Mouse (Mus musculus): ENCODE results near the gene Myh7b.

The Myh7b gene

DNA sequence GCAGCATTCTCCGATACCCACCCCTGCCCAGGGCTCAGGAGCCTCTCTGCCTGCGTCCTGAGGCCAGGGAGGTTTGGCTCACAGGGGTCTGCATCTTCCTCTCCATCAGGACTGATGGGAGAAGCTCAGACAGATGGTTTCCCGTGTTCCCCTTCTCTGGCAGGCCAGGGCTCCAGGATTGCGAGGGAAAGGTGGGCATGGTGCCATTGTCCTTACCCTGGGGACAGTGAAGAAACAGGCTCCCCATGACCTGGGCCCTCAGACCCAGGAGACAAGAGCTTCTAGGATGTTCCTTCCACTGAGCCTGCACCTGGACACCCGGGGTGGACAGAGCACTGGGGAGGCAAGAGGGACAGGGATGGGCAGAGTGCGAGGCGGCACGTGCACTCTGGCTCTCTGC, 23.6 kb downstream of the Myh7b start:
- no peak for DNase-seq (ENCODE audit: low read depth, low spot score)

DNA sequence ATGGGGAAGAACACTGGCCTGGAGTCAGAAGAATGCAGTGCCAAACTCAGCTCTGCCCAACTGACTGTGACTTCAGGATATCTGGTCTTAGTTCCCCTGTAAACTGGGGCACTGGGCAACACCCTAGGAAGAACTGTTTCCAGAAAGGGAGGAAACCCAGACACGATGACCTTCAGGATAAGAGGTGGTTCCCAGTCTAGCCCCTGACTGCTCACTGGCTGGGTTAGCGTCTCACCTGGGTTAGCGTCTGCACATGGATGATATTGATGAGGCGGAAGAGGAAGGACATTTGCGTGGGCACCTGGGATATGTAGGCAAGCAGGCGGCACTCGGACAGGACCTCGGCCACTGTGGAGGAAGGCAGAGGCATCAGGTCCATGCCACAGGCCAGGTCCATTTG, 24.9 kb downstream of the Myh7b start:
- DNase-seq (ENCODE audit: low read depth, low spot score), result no peak

DNA sequence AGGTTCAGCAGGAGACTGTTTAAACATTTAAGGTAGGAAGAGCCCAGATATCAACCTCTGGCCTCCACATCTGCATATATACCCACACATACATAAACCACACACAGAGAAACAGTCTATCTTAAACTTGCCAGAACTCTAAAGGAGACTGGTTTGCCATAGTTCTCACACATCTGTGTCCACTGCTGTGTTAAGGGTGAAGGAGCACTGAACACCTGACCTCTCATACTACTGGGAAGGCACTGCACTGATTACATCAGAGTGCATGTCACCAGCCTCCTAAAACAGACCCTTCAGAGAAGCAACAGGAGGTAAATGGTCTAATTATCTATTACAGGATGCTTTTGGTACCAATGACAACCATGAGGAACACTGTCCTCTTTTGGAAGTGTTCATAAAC, 25.9 kb downstream of the Myh7b start:
- no peak for DNase-seq (ENCODE audit: low read depth, low spot score)

DNA sequence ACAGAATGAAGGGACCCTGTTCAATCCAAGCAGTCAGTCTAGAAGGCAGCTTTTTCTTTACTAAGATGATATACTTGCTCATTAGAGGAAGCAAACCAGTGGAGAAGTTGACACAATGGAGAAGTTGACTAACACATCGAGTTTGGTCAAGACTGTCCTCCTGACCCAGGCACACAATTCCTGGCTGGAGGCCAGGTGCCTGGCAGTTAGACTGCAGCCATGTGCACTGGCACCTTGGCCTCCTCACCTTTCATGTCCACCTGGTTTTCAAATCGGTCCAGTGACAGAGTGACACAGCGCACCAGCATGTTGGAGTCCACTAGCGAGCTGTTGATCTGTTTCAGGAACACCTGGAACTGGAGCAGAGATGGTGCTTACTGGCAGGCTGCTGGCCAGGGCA, 26.4 kb downstream of the Myh7b start:
- DNase-seq (ENCODE audit: low read depth, low spot score), result no peak

DNA sequence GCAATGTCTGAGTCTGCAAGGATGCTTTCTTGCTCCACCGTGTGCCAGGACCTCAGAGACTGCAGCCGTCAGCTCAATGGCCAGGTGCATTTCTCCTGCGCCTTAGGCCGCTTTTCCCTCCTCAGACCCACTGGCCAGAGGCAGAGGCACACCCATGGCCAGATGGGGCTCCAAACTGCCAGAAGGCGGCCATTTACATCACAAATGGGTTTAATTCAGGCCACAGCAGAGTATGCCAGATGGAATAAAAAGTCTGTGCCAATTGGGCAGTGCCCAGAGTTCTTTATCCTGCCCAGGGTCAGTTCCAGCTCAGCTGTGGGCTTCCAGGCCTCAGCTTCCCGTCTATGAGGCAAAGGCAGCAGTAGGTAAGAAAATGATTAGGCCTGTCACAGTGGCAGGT, 29.6 kb downstream of the Myh7b start:
- no peak for DNase-seq (ENCODE audit: low read depth, low spot score)

DNA sequence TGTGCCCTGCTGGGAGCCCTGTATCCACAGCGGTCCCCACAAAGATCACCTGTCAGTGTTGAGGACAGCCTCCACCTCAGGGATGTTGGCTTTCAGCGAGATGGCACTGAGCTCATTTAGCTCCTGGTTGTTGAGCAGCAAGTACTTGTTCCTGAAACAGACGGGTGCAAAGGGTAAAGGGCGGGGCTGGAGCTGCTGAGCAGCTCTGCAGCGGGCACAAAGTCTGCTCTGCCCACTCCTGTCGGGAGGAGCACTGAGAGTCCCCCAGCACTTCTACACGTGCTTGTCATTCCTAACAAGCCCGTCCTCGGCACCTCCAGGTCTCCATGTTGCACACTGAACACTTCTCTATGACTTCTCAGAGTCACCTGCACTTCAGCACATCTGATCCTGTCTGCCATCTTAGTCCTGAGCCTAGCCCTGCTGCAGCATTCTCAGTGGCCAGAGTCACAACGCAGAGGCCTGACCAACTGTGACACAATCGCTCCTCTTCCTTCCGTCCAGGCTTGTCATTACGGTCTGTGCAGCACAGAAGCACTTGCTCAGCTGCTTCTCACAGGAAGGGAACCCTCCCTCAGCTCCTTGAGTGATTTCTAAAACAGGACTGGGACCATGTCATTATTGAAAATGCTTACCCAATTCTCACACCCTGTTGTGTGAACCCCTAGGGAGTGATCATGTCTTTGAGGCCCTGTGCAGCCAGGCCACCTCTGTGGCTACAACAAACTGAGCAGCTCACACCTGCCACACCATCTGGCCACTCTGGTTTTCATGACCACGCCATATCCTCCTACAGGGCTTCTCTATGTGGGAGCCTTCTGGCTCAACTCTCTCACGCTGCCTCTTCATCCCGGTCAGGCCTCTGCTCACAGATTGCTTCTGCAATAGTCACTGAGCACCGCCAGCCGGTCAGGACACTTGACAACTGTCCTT, 30.8 kb downstream of the Myh7b start:
- DNase-seq (ENCODE audit: low read depth, low spot score), result no peak

DNA sequence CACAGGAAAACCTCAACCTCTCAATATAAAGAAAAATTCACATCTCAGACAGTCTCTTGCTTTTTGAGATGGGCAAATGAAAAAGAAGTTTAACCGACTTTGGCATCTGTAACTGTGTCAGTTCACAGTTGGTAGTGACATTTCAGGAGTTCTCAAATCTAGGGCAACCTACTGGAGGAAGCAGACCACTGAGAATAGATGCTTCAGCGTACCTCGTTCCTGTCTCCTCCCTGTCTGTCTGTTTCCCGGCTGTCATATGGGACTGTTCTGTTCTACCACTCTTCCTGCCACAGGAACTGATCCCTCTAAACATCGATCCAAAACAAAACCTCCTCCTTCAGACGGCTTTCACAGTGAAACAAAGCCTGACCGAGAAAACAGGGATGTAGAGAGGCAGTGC, 34.7 kb downstream of the Myh7b start:
- no peak for DNase-seq (ENCODE audit: low read depth, low spot score)

DNA sequence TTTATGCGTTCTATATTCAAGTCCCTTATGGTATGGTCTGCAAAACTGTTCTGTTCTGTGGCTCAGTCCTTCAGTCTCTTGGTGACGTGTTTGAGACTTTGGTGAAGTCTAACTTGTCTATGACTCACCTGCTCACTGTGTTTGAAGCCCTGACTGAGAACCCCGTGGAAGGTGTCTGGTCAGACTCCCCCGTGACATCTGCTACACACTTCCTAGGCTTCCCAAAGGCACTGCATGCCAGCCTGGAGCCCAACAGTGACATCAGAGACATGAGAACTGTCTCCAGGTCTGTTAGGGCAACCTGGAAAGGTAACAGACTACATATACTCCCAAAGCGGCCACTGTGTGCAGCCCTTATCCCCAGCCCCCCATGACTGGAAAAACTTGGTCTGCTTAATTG, 41.6 kb downstream of the Myh7b start:
- no peak for DNase-seq (ENCODE audit: low read depth, low spot score)

DNA sequence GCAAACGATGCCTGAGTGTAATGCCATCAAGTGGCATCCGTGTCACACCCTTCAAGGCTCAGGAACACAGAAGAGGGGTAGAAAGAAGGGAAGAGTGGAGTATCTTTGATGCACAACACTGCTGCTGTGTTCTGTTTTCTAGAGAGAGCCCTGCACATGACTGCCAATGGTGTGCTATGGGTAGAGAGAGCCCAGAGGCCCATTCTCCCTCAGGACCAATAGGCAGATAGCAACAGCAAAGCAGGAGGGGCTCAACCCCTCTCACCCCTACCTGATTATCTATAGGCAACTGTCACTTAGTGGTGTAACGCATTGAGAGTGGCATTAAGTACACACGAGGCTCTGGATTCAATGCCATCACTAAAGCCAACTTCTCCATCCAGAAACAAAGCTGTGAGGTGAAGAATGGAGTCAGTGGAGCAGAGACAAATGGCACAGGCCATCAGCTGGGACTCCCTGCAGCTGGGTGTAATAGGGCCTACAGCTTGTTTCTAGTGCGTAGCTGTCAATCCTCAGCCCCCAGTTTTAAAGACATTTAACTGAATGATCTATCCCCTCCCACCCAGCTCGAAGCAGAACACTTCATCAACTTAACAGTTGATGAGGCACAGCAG, 44.9 kb downstream of the Myh7b start:
- DNase-seq (ENCODE audit: low read depth, low spot score), result no peak

DNA sequence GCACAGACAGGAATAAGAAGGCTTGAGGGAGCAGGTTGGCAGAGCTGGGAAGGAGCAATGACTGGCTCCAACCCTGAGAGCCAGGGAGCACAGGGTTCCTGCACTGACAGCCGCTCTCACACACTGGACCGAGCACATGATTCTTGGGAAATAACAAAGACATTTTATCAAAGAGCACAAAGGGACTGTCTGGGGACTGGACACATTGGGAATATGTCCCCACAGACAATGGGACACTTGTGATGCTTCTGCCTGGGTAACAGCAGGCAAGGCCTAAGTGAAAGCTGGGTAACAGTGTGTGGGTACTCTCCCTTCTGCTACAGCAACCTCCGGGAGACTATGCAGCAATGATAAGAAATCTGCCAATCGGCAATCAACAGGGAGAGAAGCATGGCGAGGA, 51.4 kb downstream of the Myh7b start:
- no peak for DNase-seq (ENCODE audit: low read depth, low spot score)

DNA sequence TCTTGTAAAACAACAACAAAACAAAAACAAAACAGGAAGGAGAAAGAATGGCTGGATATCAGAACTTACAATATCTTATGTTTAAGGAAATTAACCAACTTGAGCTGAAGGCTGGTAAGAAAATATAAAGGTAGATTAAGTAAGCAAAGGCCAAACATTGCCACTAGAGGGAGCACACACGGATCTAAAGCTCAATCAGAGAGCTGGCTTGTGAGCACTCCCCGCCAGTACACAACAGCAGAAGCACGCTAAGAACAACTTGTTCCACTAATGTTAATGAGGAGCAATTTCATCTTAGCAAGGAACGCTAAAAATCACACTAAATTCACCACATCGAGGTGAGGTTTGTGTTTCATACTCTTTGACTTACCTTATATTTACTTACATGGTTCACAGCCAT, 52.1 kb downstream of the Myh7b start:
- DNase-seq (ENCODE audit: low read depth, low spot score), result peak; percentile 67

DNA sequence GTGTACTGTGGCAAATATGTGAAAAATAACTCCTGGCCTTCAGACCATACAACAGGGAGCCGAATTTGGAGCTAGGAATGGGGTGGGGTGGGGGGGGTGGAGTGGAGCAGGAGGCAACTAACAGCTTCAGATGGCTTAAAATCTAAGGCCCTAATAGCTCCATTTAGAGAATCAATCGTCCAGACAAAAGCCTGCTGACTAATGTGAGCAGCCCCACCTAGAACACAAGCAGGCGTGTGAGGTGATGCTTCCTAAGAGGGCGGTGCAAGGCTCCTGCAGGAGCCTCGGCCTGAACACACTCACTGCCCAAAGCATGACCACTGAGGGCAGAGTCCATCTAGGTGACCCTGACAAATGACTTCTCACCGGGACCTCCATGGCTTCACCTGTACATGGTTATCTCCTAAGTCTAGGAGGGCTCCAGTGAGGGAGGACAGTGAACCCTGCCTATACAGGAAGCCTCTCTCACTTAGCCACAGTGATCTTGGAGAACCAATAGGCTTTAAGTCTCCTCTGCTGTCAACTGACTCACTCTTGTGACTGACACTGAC, 53.0 kb downstream of the Myh7b start:
- no peak for DNase-seq (ENCODE audit: low read depth, low spot score)

DNA sequence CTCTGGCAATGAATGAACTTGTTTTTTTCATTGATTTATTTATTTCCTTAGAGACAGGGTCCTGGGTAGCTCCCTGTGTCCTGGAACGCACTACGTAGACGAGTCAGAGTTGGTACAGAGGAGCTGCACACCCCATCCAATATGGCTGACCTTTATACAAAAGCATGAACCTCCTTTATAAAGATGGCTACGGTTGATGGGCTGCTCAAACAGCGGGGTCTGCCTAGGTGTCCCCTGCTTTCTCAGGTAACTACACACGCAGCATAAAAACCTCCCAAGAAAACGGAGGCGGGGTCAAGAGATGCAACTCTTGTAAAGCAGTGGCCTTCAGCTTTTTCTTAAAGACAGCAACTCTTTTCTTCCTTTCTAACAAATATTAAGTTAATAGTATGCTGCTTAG, 56.9 kb downstream of the Myh7b start:
- no peak for DNase-seq (ENCODE audit: low read depth, low spot score)

DNA sequence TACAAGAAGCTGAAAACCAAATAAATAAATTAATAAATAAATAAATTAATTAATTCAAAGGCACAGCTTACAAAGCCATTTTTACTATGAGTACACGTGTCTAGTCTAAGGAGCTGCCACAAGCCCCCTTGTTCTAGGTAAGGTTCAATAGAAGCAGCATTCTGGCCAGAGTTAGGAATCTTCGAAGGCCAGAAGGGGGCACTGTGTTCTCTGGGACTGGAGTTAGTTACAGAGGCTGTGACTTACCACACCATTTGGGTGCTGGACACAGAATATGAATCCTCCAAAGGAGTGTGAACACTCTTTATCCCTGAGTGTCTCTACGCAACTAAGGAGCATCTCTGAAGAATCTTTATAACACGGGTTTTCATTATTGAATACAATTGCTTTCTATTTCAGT, 57.4 kb downstream of the Myh7b start:
- DNase-seq (ENCODE audit: low read depth, low spot score), result peak; percentile 73

DNA sequence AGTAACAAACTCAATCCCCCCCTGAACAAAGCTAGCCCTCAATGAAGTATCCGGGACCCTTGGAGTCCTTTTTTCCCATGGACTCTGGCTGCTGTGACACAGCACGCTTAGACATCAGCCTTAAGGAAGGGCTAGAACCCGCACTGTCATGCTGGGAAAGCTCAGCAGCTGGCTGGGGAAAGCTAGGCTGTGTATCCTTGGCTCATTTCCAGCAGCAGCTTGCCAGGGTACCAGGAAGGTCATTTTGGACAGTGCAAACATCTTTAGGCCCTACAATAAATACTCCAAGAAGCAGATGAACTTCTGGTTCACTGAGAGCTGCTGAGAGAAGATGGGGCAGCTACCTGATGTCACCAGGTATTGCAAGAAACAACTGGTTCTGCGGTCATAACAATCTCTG, 60.2 kb downstream of the Myh7b start:
- no peak for DNase-seq (ENCODE audit: low read depth, low spot score)

DNA sequence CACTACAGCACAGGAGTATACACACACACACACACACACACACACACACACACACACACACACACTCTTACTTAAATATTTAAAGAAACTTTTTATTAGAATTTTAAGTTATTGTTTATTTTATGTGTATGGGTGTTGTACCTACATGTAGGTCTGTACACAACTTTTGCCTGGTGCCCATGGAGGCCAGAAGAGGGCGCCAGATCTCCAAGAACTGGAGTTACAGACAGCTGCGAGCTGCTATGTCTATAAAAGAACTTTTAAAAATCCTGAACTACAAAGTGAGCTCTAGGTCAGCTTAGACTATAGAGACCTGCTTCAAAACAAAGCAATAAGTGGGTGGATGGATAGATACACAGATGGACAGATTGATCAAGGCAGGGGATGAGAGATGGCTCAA, 62.5 kb downstream of the Myh7b start:
- DNase-seq (ENCODE audit: low read depth, low spot score), result peak; percentile 86

DNA sequence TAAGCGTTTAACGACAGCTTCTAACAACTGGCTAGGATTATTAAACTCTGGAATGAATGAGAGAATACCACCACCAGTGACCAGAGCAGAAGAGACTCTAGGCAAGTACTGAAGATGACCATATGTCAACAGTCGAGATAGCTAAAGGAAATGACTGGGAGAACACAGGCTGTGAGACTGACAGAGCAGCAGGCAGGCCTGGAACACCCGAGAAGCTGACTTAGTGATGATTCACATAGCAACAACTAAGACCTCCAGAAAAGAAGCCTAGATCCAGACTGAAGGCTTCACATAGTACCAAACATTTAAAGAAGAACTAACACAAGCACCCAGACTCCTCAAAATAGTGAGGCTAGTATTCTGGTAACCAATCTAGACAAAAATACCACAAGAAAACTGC, 64.1 kb downstream of the Myh7b start:
- peak; percentile 66 for DNase-seq (ENCODE audit: low read depth, low spot score)

DNA sequence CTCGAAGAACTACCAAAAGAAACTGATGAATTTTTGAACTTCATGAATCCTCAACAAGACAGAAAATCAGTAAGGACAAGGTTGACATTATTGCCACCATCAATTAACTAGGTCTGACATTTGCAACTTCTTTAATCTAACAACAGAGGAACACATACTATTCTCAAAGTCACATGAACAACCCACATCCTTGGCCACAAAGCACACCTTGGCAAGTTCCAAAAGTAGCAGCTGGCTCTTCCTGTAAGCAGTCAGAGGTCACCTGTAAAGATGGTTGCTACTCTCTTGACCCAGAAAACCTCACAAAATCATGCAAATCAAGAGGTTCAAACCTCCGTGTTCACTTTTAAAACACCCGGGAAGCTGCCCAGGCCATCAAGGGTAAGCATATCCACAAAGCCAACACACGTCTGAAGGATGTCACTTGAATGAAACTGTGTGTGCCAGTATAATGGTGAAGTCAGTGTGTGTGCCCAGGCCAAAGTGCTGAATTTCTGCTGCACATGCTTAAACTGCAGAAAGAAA, 68.6 kb downstream of the Myh7b start:
- DNase-seq (ENCODE audit: low read depth, low spot score), result no peak

DNA sequence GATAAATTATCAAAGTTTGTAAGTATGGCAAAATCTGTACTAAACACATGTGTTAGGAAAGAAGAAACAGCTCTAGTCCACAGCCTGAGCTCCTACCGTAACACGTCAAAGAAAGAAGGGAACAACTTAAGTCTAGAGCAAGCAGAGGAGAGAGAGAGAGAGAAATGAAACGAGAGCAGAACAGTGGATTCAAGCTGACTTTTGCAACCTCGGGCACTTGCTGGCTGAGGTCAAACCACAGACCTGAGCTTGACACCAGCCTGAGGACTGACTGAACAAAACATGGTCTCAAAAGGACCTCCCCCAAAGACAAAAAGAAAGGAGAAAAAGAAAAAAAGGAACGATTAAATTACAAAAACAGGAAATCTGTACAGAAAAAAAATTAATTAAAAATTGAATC, 69.6 kb downstream of the Myh7b start:
- no peak for DNase-seq (ENCODE audit: low read depth, low spot score)

DNA sequence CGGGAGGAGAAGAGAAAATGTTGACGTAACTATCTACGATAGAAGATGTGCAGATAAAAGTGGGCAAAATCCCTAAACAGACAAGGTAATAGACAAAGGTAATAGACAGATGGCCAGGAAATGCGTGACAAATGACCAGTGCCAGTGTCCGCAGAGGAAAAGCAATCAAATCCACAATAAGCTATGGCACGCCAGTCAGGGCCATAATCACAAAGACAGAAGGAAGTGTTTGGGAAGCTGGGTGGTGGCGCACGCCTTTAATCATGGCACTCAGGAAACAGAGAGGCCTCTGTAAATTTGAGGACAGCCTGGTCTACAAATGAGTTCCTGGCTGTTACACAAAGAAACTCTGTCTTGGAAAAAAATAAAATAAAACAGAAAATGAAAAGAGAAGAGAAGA, 70.2 kb downstream of the Myh7b start:
- no peak for DNase-seq (ENCODE audit: low read depth, low spot score)

DNA sequence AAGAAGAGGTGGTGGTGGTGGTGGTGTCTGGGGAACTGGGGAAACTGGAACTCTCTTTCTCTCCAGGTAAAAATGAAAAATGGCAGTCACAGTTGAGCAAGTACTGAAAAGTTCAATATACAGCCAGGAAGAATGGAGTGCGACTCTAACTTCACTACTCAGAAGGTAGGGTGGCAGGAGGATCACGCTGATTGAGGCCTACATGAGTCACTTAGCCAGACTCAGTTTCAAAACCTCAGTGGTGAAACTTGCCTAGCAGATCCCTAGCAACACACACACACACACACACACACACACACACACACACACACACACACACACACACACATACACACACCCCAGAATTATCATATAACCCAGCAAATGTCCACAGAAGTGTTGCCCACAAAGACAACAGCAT, 70.9 kb downstream of the Myh7b start:
- DNase-seq (ENCODE audit: low read depth, low spot score), result peak; percentile 34

DNA sequence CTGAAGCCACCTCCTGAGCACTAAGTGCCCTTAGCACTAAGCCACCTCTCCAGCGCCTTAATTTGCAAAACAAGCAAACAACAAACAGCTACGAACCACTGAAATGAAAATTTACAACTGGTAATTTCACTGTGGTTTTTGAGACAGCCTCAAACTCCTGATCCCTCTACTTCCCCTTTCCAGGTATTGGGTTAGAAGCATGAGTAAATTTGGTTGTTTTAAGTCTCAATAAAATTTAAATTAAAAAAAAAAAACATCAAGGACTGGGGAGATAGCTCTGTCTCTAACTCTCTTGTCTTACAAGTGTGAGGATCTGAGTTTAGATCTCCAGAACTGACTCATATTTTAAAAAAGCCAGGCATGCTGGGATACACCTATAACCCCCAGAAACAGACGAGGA, 72.1 kb downstream of the Myh7b start:
- no peak for DNase-seq (ENCODE audit: low read depth, low spot score)

DNA sequence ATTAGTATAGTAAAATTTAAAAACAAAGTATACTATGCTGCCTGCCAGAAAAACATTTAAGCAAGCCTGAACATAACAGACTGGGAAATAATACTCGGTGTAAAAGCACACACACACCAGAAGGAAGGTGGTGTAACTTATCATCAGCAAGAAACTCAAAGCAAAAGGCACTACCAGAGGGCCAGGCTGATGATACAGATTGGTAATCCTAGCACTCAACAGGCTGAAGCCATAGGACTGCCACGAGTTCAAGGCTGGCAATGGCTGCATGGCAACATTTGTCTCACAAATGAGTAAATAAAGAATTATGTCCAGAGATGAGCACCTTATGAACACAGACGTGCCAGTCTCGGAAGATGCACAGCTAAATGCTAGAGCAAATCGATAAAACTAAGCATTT, 72.8 kb downstream of the Myh7b start:
- no peak for DNase-seq (ENCODE audit: low read depth, low spot score)

Measured in 3T3-L1 (cell line).